In the genomic region with DNA sequence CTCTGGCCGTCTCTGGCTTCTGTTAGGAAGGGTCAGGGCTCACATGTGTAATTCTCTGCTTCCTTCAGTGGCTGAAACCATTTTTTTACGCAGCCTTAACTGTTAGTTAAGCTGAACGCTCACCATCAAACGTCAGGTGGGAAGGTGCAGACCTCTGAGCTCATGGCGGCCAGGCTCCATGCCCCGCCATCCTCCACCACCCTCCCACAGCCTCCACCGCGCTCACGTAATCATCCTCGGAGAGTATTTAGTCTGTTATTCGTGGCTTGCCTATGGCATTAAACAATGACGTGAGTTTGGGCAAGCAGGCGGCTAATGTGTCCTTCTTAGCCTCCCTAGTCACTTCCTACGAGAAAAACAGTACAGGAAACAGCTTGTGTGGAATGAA, we compare ENCODE assay signal across 10 mouse cellular contexts.
A peak's percentile ranks its signal among the peaks of the same experiment; 100 is the strongest.
DNase-seq lines count a peak whose midpoint lies in the region; ATAC-seq lines count a peak whose summit lies in the region.
"Had no signal": no experiment of that assay in that cellular context is flagged by ENCODE, and none has a peak within 500 bp of the region (broad histone marks: within the 10 kb centered on the region; RNA-seq: fewer than 3 reads in every experiment).

No protein-coding gene starts in this region.

- WGBS in kidney, embryonic 16.5 days: 27% methylated on average over 14 of the region's 14 CpGs
- 67% methylated on average over 14 of the region's 14 CpGs for WGBS in forebrain, embryonic 12.5 days
- WGBS in liver, embryonic 13.5 days (ENCODE audit: insufficient replicate concordance): 51% methylated on average over 14 of the region's 14 CpGs

- H3K9ac ChIP-seq in kidney, embryonic 16.5 days (replicated peaks; ENCODE audit: low read length): peak overlapping the region; percentile 29; the same call in 1 of the 2 replicates
- H3K9ac ChIP-seq in forebrain, embryonic 12.5 days: no peak overlapping the region
- H3K9ac ChIP-seq in liver, embryonic 13.5 days: no peak overlapping the region

- H3K9me3 ChIP-seq in kidney, embryonic 16.5 days (ENCODE audit: low read length): 0 out of 2 replicates have a peak, but pooled peaks cover 6% of the 10 kb centered on the region
- no peaks in the 10 kb centered on the region for H3K9me3 ChIP-seq in forebrain, embryonic 12.5 days
- H3K9me3 ChIP-seq in liver, embryonic 13.5 days (replicated peaks): no peaks in the 10 kb centered on the region

- peak; percentile 28 for ATAC-seq in kidney, embryonic 16.5 days (ENCODE audit: low FRiP score, low TSS enrichment)
- no peak for ATAC-seq in forebrain, embryonic 12.5 days (ENCODE audit: low FRiP score)
- no peak for ATAC-seq in liver, embryonic 13.5 days (ENCODE audit: low read depth)

- no peak for DNase-seq in kidney, postnatal 25 days
- peak; percentile 29 for DNase-seq in brain, adult 2 months (ENCODE audit: low read depth, low spot score)
- DNase-seq in liver, embryonic 13.5 days: no peak
- no peak for DNase-seq in yolk sac, embryonic 10.5 days (ENCODE audit: low spot score)
- no peak for DNase-seq in gastrocnemius, adult 18-20 months (ENCODE audit: low spot score)
- no peak for DNase-seq in spleen, adult 12 weeks (ENCODE audit: low spot score)
- DNase-seq: cerebellum, adult 18-20 months had no signal

- H3K36me3 ChIP-seq in kidney, embryonic 16.5 days (ENCODE audit: insufficient read depth, low read length): peaks cover 3% of the 10 kb centered on the region; the same call in 1 of the 2 replicates
- no peaks in the 10 kb centered on the region for H3K36me3 ChIP-seq in forebrain, embryonic 12.5 days (replicated peaks)
- H3K36me3 ChIP-seq in liver, embryonic 13.5 days: no peaks in the 10 kb centered on the region

- peak overlapping the region; percentile 52 for H3K4me2 ChIP-seq in kidney, embryonic 16.5 days (replicated peaks; ENCODE audit: low read depth, low read length)
- peak overlapping the region; percentile 42 for H3K4me2 ChIP-seq in forebrain, embryonic 12.5 days
- peak overlapping the region; percentile 30; the same call in 1 of the 2 replicates for H3K4me2 ChIP-seq in liver, embryonic 13.5 days

- peaks cover 27% of the 10 kb centered on the region for H3K4me1 ChIP-seq in kidney, embryonic 16.5 days (ENCODE audit: insufficient read depth, low read length)
- H3K4me1 ChIP-seq in forebrain, embryonic 12.5 days: peaks cover 19% of the 10 kb centered on the region
- H3K4me1 ChIP-seq in liver, embryonic 13.5 days (replicated peaks): peaks cover 7% of the 10 kb centered on the region
- H3K4me1 ChIP-seq: megakaryocyte, embryonic 14.5 days had no signal

- peak overlapping the region; percentile 27; the same call in 1 of the 2 replicates for H3K4me3 ChIP-seq in kidney, embryonic 16.5 days (ENCODE audit: low read length)
- no peak overlapping the region for H3K4me3 ChIP-seq in forebrain, embryonic 12.5 days (replicated peaks)
- no peak overlapping the region for H3K4me3 ChIP-seq in liver, embryonic 13.5 days (replicated peaks)
- H3K4me3 ChIP-seq: megakaryocyte, embryonic 14.5 days had no signal

- peak overlapping the region; percentile 65 for H3K27ac ChIP-seq in kidney, embryonic 16.5 days (ENCODE audit: low read length)
- no peak overlapping the region for H3K27ac ChIP-seq in forebrain, embryonic 12.5 days
- no peak overlapping the region for H3K27ac ChIP-seq in liver, embryonic 13.5 days

- no peaks in the 10 kb centered on the region for H3K27me3 ChIP-seq in kidney, embryonic 16.5 days (ENCODE audit: insufficient read depth, low read length)
- peaks cover 18% of the 10 kb centered on the region; the same call in 1 of the 2 replicates for H3K27me3 ChIP-seq in forebrain, embryonic 12.5 days
- H3K27me3 ChIP-seq in liver, embryonic 13.5 days: peaks cover 29% of the 10 kb centered on the region
